Mouse (Mus musculus) natural killer cell, adult 2 months (primary cell): ENCODE measurements around the gene Cdh13.

Experiments used
- DNase-seq, 2 experiments: peaks; one replicate each; pipeline ENCODE4 v3.0.0; 2022; ENCODE audit warnings: low spot score in 2 of 2

Gene Cdh13

DNA sequence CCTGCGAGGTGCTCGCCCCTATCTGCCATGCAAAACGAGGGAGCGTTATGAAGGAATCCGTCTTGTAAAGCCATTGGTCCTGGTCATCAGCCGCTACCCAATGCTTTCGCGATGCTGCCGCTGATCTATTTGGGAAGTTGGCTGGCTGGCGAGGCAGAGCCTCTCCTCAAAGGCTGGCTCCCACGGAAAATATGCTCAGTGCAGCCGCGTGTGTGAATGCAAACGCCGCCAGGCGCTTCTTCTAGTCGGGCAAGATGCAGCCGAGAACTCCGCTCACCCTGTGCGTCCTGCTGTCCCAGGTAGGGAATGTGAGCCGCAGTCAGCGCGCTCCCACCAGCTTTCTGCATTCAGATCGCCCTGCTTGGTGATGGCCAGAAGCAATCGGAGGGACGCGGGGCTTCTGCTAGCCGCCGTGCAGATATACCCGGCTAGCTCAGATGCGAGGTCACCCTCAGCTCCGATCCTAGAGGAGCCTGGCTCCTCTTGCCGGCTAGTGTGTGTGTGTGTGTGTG is at the start of gene Cdh13:
TSS of gene Cdh13 (plus strand) at position 134 of the 512 bp plus-strand sequence.
- DNase-seq = no peak

DNA sequence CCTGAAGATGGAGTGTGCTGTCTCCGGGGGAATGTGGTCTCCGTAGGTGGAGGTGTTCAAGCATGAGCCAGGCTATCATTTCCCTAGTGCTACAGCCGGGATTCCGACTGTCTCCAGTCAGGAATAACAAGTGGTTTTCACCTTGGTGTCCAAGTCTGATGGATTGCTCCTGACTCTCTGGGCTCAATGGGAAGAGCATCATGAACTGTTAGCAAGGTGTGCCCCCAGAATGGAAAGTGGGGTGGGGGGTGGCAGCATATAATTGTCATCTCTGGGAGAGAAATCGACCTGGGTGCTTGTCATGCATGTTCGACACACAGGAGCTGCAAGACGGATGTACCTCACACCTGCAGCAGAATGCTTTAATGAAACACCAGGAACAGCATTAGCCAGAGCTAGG is 47.9 kb upstream of the Cdh13 start:
- DNase-seq = no peak

GRCm38 (mm10) chr8:118237150-118237620 is 46.3 kb upstream of the Cdh13 start:
- DNase-seq = no peak

DNA sequence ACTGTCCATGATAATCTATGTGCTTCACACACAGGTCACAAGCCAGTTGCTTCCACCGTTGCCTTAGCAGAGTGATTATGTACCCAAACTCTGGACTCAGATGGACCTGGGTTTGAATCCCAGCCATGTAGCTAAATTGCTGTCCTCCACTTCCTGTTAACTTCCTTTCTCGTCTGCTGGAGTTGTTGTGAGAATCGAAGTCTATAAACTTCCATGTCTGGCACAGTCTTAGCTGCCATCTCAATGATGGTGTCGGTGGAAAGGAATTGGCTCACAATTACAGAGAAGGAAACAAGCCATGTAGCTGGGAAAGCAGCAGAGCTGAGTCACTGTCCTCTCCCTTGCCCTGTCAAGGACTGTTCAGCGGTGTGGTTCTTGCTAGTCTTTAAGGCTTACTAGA is 45.4 kb upstream of the Cdh13 start:
- DNase-seq = no peak

DNA sequence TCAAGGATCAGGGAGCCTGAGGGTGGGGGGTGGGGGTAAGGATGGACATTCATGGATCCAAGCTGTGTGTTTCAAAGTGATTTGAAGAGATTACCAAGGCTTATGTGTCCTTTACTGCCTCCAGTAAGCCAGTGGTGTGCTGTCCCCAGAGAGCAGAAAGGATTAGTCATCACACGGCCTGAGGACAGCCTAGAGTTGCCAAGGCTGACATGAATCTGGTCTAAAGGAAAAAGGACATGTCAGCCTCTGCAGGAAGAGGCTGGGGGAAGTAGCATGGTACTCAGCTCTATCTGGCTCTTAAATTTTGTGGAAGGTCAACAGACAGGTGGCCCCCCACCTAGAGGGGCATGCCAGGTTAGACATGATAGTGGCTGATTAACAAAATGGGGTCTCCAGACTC is 44.3 kb upstream of the Cdh13 start:
- no peak for DNase-seq

DNA sequence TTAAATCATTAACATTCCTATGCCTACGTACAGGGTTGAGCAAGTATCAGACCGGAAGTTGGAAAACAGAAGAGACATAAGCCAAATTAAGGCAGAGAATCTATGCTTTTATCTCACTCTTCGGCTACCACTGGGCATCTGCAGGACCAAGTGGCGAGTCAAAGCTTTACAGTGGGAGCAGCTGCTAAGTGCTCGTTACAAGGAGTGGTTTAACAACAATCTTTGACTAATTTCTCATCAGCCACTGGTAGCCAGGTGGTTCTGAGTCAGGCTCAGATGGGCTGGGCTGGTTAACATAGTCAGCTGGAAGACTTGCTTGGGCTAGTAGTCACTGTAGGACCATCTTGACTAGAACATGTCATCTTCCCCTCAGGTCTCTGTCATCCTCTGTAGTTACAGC is 34.2 kb upstream of the Cdh13 start:
- DNase-seq = no peak

GRCm38 (mm10) chr8:118249923-118250322 is 33.6 kb upstream of the Cdh13 start:
- DNase-seq = no peak

GRCm38 (mm10) chr8:118263117-118263516 is 20.4 kb upstream of the Cdh13 start:
- DNase-seq = no peak

DNA sequence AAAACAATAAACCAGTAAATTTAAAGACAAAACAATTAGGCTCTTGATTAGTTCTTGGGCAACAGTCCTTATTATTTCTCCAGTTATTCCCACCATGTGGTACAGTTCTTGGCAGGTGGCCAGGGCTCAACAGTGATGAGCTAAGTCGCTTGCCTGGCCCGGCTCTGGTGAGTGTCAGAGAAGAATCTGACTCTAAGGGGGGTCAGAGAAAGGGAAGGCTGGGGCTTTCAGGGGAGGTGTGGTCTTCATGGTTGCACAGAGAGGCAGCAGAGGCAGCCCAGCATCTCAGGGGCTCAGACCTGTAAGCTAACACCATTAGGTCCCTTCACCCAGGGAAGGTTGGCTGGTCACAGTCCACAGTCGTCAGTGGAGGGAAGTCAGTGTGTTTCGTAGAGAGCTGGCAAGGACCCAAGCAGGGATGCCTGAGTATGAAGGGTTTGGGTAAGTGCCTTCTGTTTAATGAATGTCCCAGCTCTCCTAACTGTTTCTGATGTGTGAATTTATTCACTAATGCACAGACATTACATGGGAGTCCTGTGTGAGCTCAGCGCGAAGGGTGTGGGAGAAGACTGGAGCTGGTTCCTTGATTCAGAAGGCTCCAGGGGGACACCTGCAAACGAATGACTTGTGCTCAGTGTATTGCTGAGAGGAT is 12.7 kb upstream of the Cdh13 start:
- no peak for DNase-seq

- no peak for DNase-seq
Measured at GRCm38 (mm10) chr8:118272493-118272892, 11.0 kb upstream of the Cdh13 start.

GRCm38 (mm10) chr8:118274243-118274642 is 9.3 kb upstream of the Cdh13 start:
- DNase-seq = no peak

- DNase-seq = no peak
Measured at GRCm38 (mm10) chr8:118274688-118275087, 8.8 kb upstream of the Cdh13 start.

DNA sequence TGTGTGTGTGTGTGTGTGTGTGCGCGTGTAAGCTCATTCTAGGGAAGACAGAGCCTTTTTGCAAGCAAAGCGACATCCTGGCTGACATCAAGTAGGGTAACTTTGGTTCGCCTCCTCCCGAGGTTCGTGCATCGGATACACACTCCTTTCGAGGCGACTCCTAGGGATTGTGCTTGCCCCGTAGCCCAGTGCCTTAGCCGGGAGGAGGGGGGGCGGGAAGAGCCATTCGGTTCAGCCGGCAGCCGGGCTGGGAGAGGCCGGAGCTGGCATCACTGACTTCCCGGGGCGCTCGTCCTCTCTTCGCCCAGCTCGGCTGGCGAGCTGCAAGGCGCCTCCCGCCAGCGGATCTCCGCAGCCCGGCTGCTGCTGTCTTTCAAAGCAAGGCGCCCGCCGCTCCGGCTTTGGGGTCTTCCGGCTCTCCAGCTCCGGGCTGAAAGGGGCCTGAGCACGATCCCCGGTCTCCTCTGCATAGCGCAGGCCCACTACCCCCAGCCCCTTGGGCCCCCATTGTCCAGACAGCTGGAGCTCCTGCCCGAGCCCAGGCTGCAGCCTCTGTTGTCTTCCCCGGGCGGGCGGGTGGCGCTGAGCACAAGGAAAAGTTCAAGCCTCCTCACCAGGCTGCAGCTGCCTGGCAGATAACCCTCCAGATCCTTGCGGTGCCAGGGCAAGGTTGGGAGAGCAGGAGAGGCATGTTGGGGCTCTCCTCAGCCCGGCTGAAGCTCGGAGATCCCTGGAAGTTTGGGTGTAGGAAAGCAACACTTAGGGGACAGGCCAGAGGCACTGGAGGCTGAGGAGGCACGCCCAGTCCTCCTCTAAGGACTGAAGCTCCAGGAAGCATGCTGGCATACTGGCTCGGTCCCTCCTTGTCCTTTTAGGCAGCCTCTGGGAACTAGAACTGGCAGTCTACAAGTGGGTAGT is 838 bp downstream of the Cdh13 start:
- DNase-seq = no peak

- DNase-seq = no peak
Measured at GRCm38 (mm10) chr8:118285596-118286281, 2.2 kb downstream of the Cdh13 start.

DNA sequence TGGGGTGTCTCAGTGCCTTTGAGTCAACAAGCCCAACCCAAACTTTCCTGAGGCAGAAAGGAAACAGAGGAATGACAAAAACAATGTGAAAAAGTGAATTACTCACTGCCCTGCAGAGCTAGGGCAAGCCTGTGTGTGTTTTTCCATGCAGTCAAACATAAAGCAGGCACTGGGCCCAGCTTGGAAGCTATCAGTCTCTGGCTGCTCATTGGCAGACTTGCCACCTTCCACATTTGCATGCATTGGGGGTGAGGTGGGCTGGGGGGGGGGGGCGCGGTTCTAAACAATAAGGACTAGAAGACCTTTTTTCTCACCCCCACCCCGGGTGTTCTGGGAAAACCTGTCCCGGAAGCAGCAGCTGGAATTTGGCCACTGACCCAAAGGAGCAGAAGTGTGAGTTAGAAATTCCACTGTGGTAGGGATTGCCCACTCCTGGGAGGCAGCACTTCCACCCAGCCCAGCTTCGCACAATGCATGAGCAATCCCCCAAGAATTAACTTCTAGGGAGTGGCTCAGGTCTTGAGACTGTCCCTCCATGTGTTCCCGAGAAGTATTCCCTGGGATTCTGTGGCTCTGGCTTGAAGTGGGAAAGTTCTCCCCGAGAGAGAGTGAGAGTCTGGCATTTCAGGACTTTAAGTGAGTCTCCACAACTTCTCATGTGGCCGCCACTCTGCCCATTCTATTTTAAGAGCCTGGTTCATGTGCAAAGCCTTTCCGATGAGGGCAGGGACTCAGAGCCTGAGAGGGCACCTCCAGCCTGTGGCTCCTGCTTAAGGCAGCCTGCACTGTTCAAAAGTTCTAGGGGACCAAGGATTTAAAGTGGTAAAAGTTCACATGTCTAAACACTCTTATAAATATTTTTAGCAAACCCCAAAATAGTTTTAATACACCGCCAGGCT is 3.0 kb downstream of the Cdh13 start:
- DNase-seq = no peak

DNA sequence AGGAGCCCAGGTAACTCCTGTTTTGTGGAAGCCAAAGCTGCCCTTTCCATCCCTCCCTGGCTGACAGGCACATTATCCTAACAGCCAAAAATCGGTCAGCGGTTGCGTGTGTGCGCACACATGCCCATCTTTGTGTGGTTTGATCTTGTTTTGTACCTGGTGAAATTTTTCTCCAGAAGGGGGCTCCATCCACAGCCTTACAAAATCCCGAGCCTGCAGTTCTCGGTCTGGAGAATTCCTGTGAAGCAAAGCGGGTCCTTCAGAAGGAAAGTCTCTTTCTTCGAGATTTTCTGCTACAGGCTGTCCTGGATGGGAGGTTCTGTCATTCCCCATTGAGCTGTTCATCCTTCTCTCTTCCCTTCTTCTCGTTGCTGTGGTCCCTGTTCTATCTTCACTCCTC is 4.0 kb downstream of the Cdh13 start:
- DNase-seq = no peak

DNA sequence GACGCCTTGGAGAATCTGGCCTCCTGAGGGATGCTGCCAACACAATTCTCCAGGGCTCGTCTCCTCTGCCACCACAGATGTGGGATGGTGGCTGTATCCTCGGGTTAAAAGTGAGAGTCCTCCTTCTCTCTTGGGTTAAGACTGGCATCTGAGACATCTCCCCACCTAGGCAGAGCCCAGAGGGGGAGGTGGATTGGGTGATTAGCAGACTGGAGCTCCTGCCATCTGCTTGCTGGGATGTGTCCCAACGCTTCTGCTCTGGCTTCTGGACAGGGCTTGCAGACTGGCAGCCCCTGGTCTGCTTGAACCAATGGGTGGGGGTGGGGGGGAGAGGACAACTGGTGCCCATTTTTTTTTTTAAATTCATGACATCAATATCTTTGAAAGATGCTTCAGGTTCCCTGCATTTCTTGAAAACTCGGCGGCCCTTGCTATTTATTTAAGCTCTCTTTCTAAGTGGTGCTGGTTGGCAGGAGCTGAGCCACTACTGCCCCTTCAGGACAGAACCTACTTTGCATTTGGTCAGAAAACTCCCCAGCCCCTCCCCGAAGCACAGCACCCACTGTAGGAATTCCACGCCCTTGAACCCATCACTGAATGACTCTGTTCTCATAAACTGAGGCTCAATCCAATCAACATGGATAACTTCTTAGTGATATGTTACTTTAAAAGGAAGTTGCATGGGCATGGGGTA is 4.9 kb downstream of the Cdh13 start:
- no peak for DNase-seq

DNA sequence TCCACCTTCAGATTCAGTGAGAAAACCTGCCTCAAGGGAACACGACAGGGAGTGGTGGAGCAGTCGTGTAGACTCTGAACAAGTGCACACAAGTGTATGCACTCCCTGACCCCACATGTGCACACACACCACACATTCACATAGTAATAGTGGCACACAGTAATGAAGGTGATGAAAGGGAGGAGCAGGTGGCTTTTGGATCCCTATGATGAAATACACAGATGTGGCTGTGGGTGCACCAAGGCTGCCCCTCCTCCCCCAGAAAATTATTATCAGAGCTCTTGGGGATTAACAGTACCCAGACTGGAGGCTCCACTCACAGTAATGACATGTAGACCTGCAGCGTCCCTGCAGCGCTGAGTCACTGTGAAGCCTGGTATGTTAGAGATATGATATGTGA is 5.6 kb downstream of the Cdh13 start:
- no peak for DNase-seq

DNA sequence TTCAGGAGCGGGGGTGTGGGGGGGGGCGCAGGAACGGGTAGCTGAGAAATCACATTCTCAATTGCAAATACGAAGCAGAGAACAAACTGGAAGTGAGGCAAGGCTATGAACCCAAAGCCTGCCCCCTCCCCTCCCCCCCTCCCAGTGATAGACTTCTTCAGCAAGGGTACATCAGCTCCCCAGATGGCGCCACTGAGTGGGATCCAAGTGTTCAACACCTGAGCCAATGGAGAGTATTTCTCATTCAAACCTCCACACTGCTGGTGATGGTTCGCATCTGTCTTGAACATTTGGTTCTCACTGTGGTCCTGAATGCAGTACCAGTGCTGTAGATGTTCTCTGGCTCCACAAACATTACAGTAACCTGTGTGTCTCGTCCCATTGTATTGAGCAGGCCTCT is 6.0 kb downstream of the Cdh13 start:
- DNase-seq = no peak

DNA sequence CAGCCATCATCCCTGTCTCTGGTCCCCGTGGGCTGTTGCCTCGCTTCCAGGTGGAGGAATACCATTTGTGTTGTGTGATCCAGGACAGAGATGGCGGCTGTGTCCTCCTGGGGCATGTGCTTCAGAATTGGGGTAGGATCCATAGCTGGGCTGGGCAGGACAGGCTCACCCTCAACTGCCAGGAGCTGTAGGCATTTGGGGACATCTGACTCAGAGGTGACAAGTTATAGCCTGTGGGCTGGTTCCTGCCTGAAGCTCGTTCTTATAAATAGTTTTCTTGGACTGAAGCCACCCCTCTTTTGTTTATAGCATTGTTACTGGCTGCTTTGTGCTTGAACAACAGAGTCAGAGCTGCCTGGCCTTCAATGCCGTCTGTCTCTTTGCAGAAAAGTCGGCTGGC is 6.7 kb downstream of the Cdh13 start:
- no peak for DNase-seq

DNA sequence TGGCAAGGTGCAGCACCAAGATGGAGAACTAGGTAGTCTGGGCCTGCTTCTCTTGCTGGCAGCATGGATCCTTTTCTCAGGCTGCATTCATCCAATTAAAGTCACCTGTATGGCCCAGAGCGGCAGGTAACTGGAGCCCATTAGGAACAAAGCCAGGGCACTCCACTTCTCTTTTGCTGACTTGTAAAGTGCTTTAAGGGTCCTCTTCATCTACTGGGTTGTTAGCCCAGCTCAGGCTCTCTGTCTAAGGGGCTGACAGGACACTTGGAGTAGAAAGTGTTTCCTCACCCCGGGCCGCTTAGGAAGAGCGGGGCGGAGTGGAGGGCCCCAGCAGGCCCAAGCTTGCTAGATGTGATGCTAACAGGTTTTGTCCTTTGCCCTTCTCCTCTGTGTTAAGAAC is 12.9 kb downstream of the Cdh13 start:
- no peak for DNase-seq
